9 mouse cellular contexts compared by ENCODE assay signal in genomic region chr4:114472143-114472542, GRCm38 (mm10).
A peak's percentile ranks its signal among the peaks of the same experiment; 100 is the strongest.
DNase-seq lines count a peak whose midpoint lies in the region; ATAC-seq lines count a peak whose summit lies in the region.
"Had no signal": no experiment of that assay in that cellular context is flagged by ENCODE, and none has a peak within 500 bp of the region (broad histone marks: within the 10 kb centered on the region; RNA-seq: fewer than 3 reads in every experiment).

No protein-coding gene starts in this region.

- H3K4me2 ChIP-seq in limb, embryonic 11.5 days (ENCODE audit: low read depth, severe bottlenecking): no peak overlapping the region
- no peak overlapping the region for H3K4me2 ChIP-seq in intestine, embryonic 15.5 days (replicated peaks)
- no peak overlapping the region for H3K4me2 ChIP-seq in forebrain, embryonic 12.5 days
- H3K4me2 ChIP-seq: neural tube, embryonic 13.5 days had no signal

- no peaks in the 10 kb centered on the region for H3K36me3 ChIP-seq in limb, embryonic 11.5 days (ENCODE audit: control insufficient read depth, insufficient read depth, low read length)
- no peaks in the 10 kb centered on the region for H3K36me3 ChIP-seq in limb, embryonic 10.5 days
- H3K36me3 ChIP-seq in intestine, embryonic 15.5 days: no peaks in the 10 kb centered on the region
- H3K36me3 ChIP-seq in forebrain, embryonic 12.5 days (replicated peaks): no peaks in the 10 kb centered on the region
- H3K36me3 ChIP-seq: neural tube, embryonic 13.5 days had no signal

- H3K27me3 ChIP-seq in limb, embryonic 11.5 days (ENCODE audit: control insufficient read depth, insufficient read depth, low read length): peaks cover 11% of the 10 kb centered on the region; the same call in 1 of the 2 replicates
- H3K27me3 ChIP-seq in limb, embryonic 10.5 days (ENCODE audit: low read depth, poor library complexity, severe bottlenecking): peaks cover 94% of the 10 kb centered on the region
- H3K27me3 ChIP-seq in intestine, embryonic 15.5 days (replicated peaks): peaks cover 3% of the 10 kb centered on the region; the same call in 1 of the 2 replicates
- H3K27me3 ChIP-seq in forebrain, embryonic 12.5 days: no peaks in the 10 kb centered on the region
- H3K27me3 ChIP-seq: neural tube, embryonic 13.5 days had no signal

- 51% methylated on average over 5 of the region's 5 CpGs for WGBS in limb, embryonic 11.5 days
- 53% methylated on average over 5 of the region's 5 CpGs for WGBS in limb, embryonic 10.5 days
- WGBS in intestine, embryonic 15.5 days: 69% methylated on average over 5 of the region's 5 CpGs
- WGBS in forebrain, embryonic 12.5 days: 68% methylated on average over 5 of the region's 5 CpGs

- peak; percentile 14; the same call in 1 of the 2 replicates for ATAC-seq in limb, embryonic 11.5 days (ENCODE audit: insufficient number of reproducible peaks, low FRiP score, low TSS enrichment, low read depth)
- ATAC-seq in intestine, embryonic 15.5 days: peak; percentile 52
- ATAC-seq in forebrain, embryonic 12.5 days (ENCODE audit: low FRiP score): no peak

- DNase-seq in limb, embryonic 11.5 days (ENCODE audit: low spot score): no peak
- no peak for DNase-seq in limb, embryonic 10.5 days (ENCODE audit: low spot score)
- peak; percentile 96 for DNase-seq in fibroblast of lung, adult 2 months (ENCODE audit: low read depth)
- DNase-seq in lung, postnatal 10 days: peak; percentile 87
- no peak for DNase-seq in thymus, postnatal 14 days
- no peak for DNase-seq in cerebellum, postnatal 36 days

- no peak overlapping the region for H3K27ac ChIP-seq in limb, embryonic 11.5 days (replicated peaks; ENCODE audit: low read depth, low read length)
- H3K27ac ChIP-seq in limb, embryonic 10.5 days: no peak overlapping the region
- no peak overlapping the region for H3K27ac ChIP-seq in intestine, embryonic 15.5 days
- H3K27ac ChIP-seq in forebrain, embryonic 12.5 days: no peak overlapping the region
- H3K27ac ChIP-seq: neural tube, embryonic 13.5 days had no signal

- no peak overlapping the region for H3K9ac ChIP-seq in limb, embryonic 11.5 days (ENCODE audit: low read length)
- H3K9ac ChIP-seq in intestine, embryonic 15.5 days: no peak overlapping the region
- no peak overlapping the region for H3K9ac ChIP-seq in forebrain, embryonic 12.5 days
- H3K9ac ChIP-seq: neural tube, embryonic 13.5 days had no signal

- no peaks in the 10 kb centered on the region for H3K9me3 ChIP-seq in limb, embryonic 11.5 days (ENCODE audit: control insufficient read depth, low read length)
- H3K9me3 ChIP-seq in limb, embryonic 10.5 days (replicated peaks): no peaks in the 10 kb centered on the region
- no peaks in the 10 kb centered on the region for H3K9me3 ChIP-seq in intestine, embryonic 15.5 days
- H3K9me3 ChIP-seq in forebrain, embryonic 12.5 days: no peaks in the 10 kb centered on the region
- H3K9me3 ChIP-seq: neural tube, embryonic 13.5 days had no signal

- peaks cover 8% of the 10 kb centered on the region for H3K4me1 ChIP-seq in limb, embryonic 11.5 days (ENCODE audit: control insufficient read depth, insufficient read depth, low read length)
- H3K4me1 ChIP-seq in limb, embryonic 10.5 days: peaks cover 36% of the 10 kb centered on the region
- H3K4me1 ChIP-seq in intestine, embryonic 15.5 days (replicated peaks): peaks cover 7% of the 10 kb centered on the region
- peaks cover 12% of the 10 kb centered on the region for H3K4me1 ChIP-seq in forebrain, embryonic 12.5 days

- no peak overlapping the region for H3K4me3 ChIP-seq in limb, embryonic 11.5 days (ENCODE audit: low read depth, low read length)
- no peak overlapping the region for H3K4me3 ChIP-seq in limb, embryonic 10.5 days
- H3K4me3 ChIP-seq in intestine, embryonic 15.5 days (replicated peaks): no peak overlapping the region
- H3K4me3 ChIP-seq in forebrain, embryonic 12.5 days (replicated peaks): no peak overlapping the region
- H3K4me3 ChIP-seq: neural tube, embryonic 13.5 days had no signal

Comparison
In these comparisons a context has a peak if more than half of its experiments do, and no peak if none do; other contexts are left out.
1. DNase-seq: peak in fibroblast of lung, adult 2 months (single experiment) and lung, postnatal 10 days (single experiment); none in limb, embryonic 11.5 days (single experiment), limb, embryonic 10.5 days (single experiment), thymus, postnatal 14 days (single experiment) and cerebellum, postnatal 36 days (0 of 2).